Mouse (Mus musculus): ENCODE results near the gene Cstb. TPM values are rescaled to one million over a fixed set of nuclear protein-coding genes. Genes with fewer than 3 reads are reported as not detected.

The Cstb gene
- polyA plus RNA-seq, 1 experiment from 2014 or later: 122 TPM

- Histone ChIP-seq H3K9me3 (replicated peaks; ENCODE audit: control insufficient read depth, low read length) (no peaks in the 10 kb centered on the region), H3K9ac (ENCODE audit: low read depth, low read length) (no peak overlapping the region), H3K4me1 (ENCODE audit: control insufficient read depth, insufficient read depth, low read length) (peaks cover 22% of the 10 kb centered on the region), H3K4me2 (no peak overlapping the region), H3K27ac (ENCODE audit: low read depth, low read length) (no peak overlapping the region), H3K27me3 (ENCODE audit: control insufficient read depth, insufficient read depth, low read length) (peaks cover 14% of the 10 kb centered on the region), H3K4me3 (ENCODE audit: low read depth, low read length) (no peak overlapping the region), H3K36me3 (ENCODE audit: control insufficient read depth, insufficient read depth, low read length) (peaks cover 12% of the 10 kb centered on the region; the same call in 1 of the 2 replicates)
- ATAC-seq (replicated peaks; ENCODE audit: insufficient number of reproducible peaks, low FRiP score, low TSS enrichment): no peak
- WGBS (ENCODE audit: insufficient replicate concordance): 14% methylated on average over 17 of the region's 17 CpGs
Observed at GRCm38 (mm10) chr10:78395819-78396624, 29.4 kb upstream of the Cstb start.

- H3K9me3 ChIP-seq (replicated peaks; ENCODE audit: control insufficient read depth, low read length): no peaks in the 10 kb centered on the region
- WGBS (ENCODE audit: insufficient replicate concordance): 46% methylated on average over 4 of the region's 4 CpGs
- H3K4me3 ChIP-seq (ENCODE audit: low read depth, low read length): no peak overlapping the region
- H3K36me3 ChIP-seq (ENCODE audit: control insufficient read depth, insufficient read depth, low read length): peaks cover 16% of the 10 kb centered on the region
- H3K27ac ChIP-seq (ENCODE audit: low read depth, low read length): no peak overlapping the region
- no peak overlapping the region for H3K9ac ChIP-seq (ENCODE audit: low read depth, low read length)
- ATAC-seq (replicated peaks; ENCODE audit: insufficient number of reproducible peaks, low FRiP score, low TSS enrichment): no peak
- peaks cover 9% of the 10 kb centered on the region for H3K27me3 ChIP-seq (ENCODE audit: control insufficient read depth, insufficient read depth, low read length)
- H3K4me1 ChIP-seq (ENCODE audit: control insufficient read depth, insufficient read depth, low read length): peaks cover 22% of the 10 kb centered on the region
- no peak overlapping the region for H3K4me2 ChIP-seq
Observed at GRCm38 (mm10) chr10:78396625-78396885, 28.9 kb upstream of the Cstb start.

- H3K4me2 ChIP-seq: peak overlapping the region; percentile 2
- peak; percentile 36 for ATAC-seq (replicated peaks; ENCODE audit: insufficient number of reproducible peaks, low FRiP score, low TSS enrichment)
- H3K27ac ChIP-seq (ENCODE audit: low read depth, low read length): peak overlapping the region; percentile 62
Observed at GRCm38 (mm10) chr10:78399090-78399657, 26.3 kb upstream of the Cstb start.

GRCm38 (mm10) chr10:78401127-78401526 is 24.3 kb upstream of the Cstb start:
- no peak overlapping the region for H3K27ac ChIP-seq (ENCODE audit: low read depth, low read length)
- H3K4me3 ChIP-seq (ENCODE audit: low read depth, low read length): no peak overlapping the region
- peaks cover 55% of the 10 kb centered on the region for H3K36me3 ChIP-seq (ENCODE audit: control insufficient read depth, insufficient read depth, low read length)
- H3K9me3 ChIP-seq (replicated peaks; ENCODE audit: control insufficient read depth, low read length): no peaks in the 10 kb centered on the region
- no peak for ATAC-seq (replicated peaks; ENCODE audit: insufficient number of reproducible peaks, low FRiP score, low TSS enrichment)
- WGBS (ENCODE audit: insufficient replicate concordance): 79% methylated on average over 2 of the region's 2 CpGs
- H3K4me2 ChIP-seq: no peak overlapping the region
- H3K27me3 ChIP-seq (ENCODE audit: control insufficient read depth, insufficient read depth, low read length): no peaks in the 10 kb centered on the region
- H3K9ac ChIP-seq (ENCODE audit: low read depth, low read length): no peak overlapping the region
- H3K4me1 ChIP-seq (ENCODE audit: control insufficient read depth, insufficient read depth, low read length): peaks cover 22% of the 10 kb centered on the region

More at GRCm38 (mm10) chr10:78399090-78399657, 26.3 kb upstream of the Cstb start:
- Histone ChIP-seq H3K9ac (ENCODE audit: low read depth, low read length) (no peak overlapping the region), H3K9me3 (replicated peaks; ENCODE audit: control insufficient read depth, low read length) (no peaks in the 10 kb centered on the region), H3K4me3 (ENCODE audit: low read depth, low read length) (no peak overlapping the region), H3K27me3 (ENCODE audit: control insufficient read depth, insufficient read depth, low read length) (no peaks in the 10 kb centered on the region), H3K36me3 (ENCODE audit: control insufficient read depth, insufficient read depth, low read length) (peaks cover 40% of the 10 kb centered on the region), H3K4me1 (ENCODE audit: control insufficient read depth, insufficient read depth, low read length) (peaks cover 22% of the 10 kb centered on the region)
- 35% methylated on average over 17 of the region's 17 CpGs for WGBS (ENCODE audit: insufficient replicate concordance)

- no peak overlapping the region for H3K9ac ChIP-seq (ENCODE audit: low read depth, low read length)
- H3K4me3 ChIP-seq (ENCODE audit: low read depth, low read length): no peak overlapping the region
- H3K4me2 ChIP-seq: no peak overlapping the region
- WGBS (ENCODE audit: insufficient replicate concordance): 94% methylated on average over 14 of the region's 14 CpGs
- peaks cover 60% of the 10 kb centered on the region for H3K36me3 ChIP-seq (ENCODE audit: control insufficient read depth, insufficient read depth, low read length)
- H3K27me3 ChIP-seq (ENCODE audit: control insufficient read depth, insufficient read depth, low read length): no peaks in the 10 kb centered on the region
- H3K4me1 ChIP-seq (ENCODE audit: control insufficient read depth, insufficient read depth, low read length): peaks cover 22% of the 10 kb centered on the region
- H3K9me3 ChIP-seq (replicated peaks; ENCODE audit: control insufficient read depth, low read length): no peaks in the 10 kb centered on the region
- no peak for ATAC-seq (replicated peaks; ENCODE audit: insufficient number of reproducible peaks, low FRiP score, low TSS enrichment)
- H3K27ac ChIP-seq (ENCODE audit: low read depth, low read length): no peak overlapping the region
Observed at GRCm38 (mm10) chr10:78402301-78402922, 23.1 kb upstream of the Cstb start.

- WGBS (ENCODE audit: insufficient replicate concordance): 90% methylated on average over 6 of the region's 6 CpGs
- H3K9me3 ChIP-seq (replicated peaks; ENCODE audit: control insufficient read depth, low read length): no peaks in the 10 kb centered on the region
- no peak overlapping the region for H3K27ac ChIP-seq (ENCODE audit: low read depth, low read length)
- H3K4me1 ChIP-seq (ENCODE audit: control insufficient read depth, insufficient read depth, low read length): no peaks in the 10 kb centered on the region
- H3K27me3 ChIP-seq (ENCODE audit: control insufficient read depth, insufficient read depth, low read length): no peaks in the 10 kb centered on the region
- H3K36me3 ChIP-seq (ENCODE audit: control insufficient read depth, insufficient read depth, low read length): peaks cover 72% of the 10 kb centered on the region
- no peak overlapping the region for H3K9ac ChIP-seq (ENCODE audit: low read depth, low read length)
- no peak overlapping the region for H3K4me3 ChIP-seq (ENCODE audit: low read depth, low read length)
- H3K4me2 ChIP-seq: no peak overlapping the region
- no peak for ATAC-seq (replicated peaks; ENCODE audit: insufficient number of reproducible peaks, low FRiP score, low TSS enrichment)
Observed at GRCm38 (mm10) chr10:78406152-78406551, 19.3 kb upstream of the Cstb start.

GRCm38 (mm10) chr10:78407132-78407531 is 18.3 kb upstream of the Cstb start:
- Histone ChIP-seq H3K9me3 (replicated peaks; ENCODE audit: control insufficient read depth, low read length) (no peaks in the 10 kb centered on the region), H3K27ac (ENCODE audit: low read depth, low read length) (no peak overlapping the region), H3K27me3 (ENCODE audit: control insufficient read depth, insufficient read depth, low read length) (no peaks in the 10 kb centered on the region), H3K4me1 (ENCODE audit: control insufficient read depth, insufficient read depth, low read length) (peaks cover 4% of the 10 kb centered on the region; the same call in 1 of the 2 replicates), H3K4me2 (no peak overlapping the region), H3K9ac (ENCODE audit: low read depth, low read length) (no peak overlapping the region), H3K4me3 (ENCODE audit: low read depth, low read length) (no peak overlapping the region), H3K36me3 (ENCODE audit: control insufficient read depth, insufficient read depth, low read length) (peaks cover 63% of the 10 kb centered on the region)
- ATAC-seq (replicated peaks; ENCODE audit: insufficient number of reproducible peaks, low FRiP score, low TSS enrichment): no peak
- WGBS (ENCODE audit: insufficient replicate concordance): 92% methylated on average over 4 of the region's 4 CpGs

GRCm38 (mm10) chr10:78409035-78409788 is 16.3 kb upstream of the Cstb start:
- H3K27me3 ChIP-seq (ENCODE audit: control insufficient read depth, insufficient read depth, low read length): no peaks in the 10 kb centered on the region
- no peak overlapping the region for H3K9ac ChIP-seq (ENCODE audit: low read depth, low read length)
- no peak overlapping the region for H3K4me2 ChIP-seq
- H3K4me1 ChIP-seq (ENCODE audit: control insufficient read depth, insufficient read depth, low read length): peaks cover 7% of the 10 kb centered on the region; the same call in 1 of the 2 replicates
- WGBS (ENCODE audit: insufficient replicate concordance): 87% methylated on average over 9 of the region's 9 CpGs
- H3K36me3 ChIP-seq (ENCODE audit: control insufficient read depth, insufficient read depth, low read length): peaks cover 44% of the 10 kb centered on the region
- no peak for ATAC-seq (replicated peaks; ENCODE audit: insufficient number of reproducible peaks, low FRiP score, low TSS enrichment)
- H3K4me3 ChIP-seq (ENCODE audit: low read depth, low read length): no peak overlapping the region
- no peak overlapping the region for H3K27ac ChIP-seq (ENCODE audit: low read depth, low read length)
- H3K9me3 ChIP-seq (replicated peaks; ENCODE audit: control insufficient read depth, low read length): no peaks in the 10 kb centered on the region
